Mouse (Mus musculus): ENCODE data around the gene Zfp677. TPM values are rescaled to one million over a fixed set of nuclear protein-coding genes. Genes with fewer than 3 reads are reported as not detected.
"Not testable (repeated sequence)": the region's sequence is repeated elsewhere in the genome, so short reads cannot be mapped to it uniquely, and the experiment has no call there.

Gene Zfp677
- polyA plus RNA-seq, 2 experiments: 0.39 to 0.74 TPM

DNA sequence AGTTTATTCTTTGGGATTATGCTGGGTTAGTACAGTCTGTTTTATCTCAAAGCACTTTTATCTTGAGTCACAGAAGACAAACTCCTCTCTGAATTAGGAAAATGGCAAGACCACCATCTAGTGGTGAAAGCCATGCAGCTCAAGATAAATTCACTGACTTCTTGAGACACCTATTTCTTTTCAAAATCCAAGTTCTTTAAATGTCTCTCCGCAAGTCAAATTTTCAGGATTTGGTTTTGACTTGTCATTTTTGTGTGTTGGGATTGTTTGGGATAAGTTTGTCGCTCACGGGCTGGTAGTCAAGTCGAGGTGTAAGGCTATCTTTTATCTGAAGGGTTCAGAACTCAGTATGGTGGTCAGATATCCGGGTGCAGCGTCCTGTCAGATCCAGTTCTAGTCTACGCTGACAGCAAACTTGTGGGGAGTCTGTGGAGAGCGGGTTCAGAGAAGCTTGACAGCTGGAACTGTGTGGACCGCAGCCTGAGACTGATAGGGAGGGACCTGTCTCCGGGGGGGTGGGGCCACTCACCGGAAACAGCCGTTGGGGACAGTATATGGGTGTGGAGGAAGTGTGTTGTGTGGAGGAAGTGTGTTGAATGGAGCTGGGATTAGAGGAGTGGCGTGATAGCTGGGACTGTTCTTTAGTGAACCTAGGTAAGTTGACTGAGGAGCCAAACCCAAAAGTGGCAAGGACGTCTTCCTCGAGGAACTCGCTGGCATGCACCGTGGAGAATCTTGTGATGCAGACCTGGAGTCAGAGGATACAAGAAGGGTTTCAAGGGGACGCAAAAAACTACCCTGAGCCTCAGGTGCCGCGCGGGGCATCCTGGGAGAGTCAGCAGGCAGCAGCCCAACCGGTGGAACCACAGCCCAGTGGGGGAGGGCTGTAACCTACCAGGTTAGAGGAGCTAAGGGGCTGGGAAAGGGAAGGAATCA, 39.4 kb downstream of the Zfp677 start, which contains the start of gene Zfp54:
Gene Zfp54, plus strand, starts transcription at position 564 of the 936 bp plus-strand sequence.
- peak; percentile 68 to 81 (median 68) for DNase-seq (ENCODE audit: low read depth in 3 of 3, low spot score in 3 of 3)
- no peaks in the 10 kb centered on the region for H3K36me3 ChIP-seq (replicated peaks; ENCODE audit: control insufficient read depth, insufficient read depth, low read depth)
- H3K9ac ChIP-seq (replicated peaks): peak within 1 kb of the TSS; percentile 41
- no peaks in the 10 kb centered on the region for H3K27me3 ChIP-seq (ENCODE audit: control insufficient read depth, insufficient read depth, low read length)
- no peaks in the 10 kb centered on the region for H3K9me3 ChIP-seq (ENCODE audit: control insufficient read depth, low read length)
- H3K4me2 ChIP-seq (ENCODE audit: low read depth): peak within 1 kb of the TSS; percentile 93
- ATAC-seq (ENCODE audit: insufficient read depth): peak; percentile 100
- H3K4me3 ChIP-seq (ENCODE audit: insufficient read depth in 1 of 2, low read depth in 2 of 2, low read length in 2 of 2): peak within 1 kb of the TSS; percentile 63 to 80
- H3K4me1 ChIP-seq (replicated peaks; ENCODE audit: control insufficient read depth in 2 of 2, insufficient read depth in 2 of 2, low read length in 1 of 2): peaks cover 5 to 6% of the 10 kb centered on the region in 2 experiments; a peak in 3 of 4 replicates
- peak within 1 kb of the TSS; percentile 79 for H3K27ac ChIP-seq
- TF ChIP-seq EP300 (IDR thresholded peaks at IDR 0.05; ENCODE audit: low read depth) (0 out of 2 replicates have a peak, but pooled peaks have one; percentile 7), CTCF (IDR thresholded peaks at IDR 0.05; ENCODE audit: low read depth) (peak; percentile 76)
- under 1% methylated on average over 22 of the region's 22 CpGs for WGBS (ENCODE audit: insufficient replicate concordance)

- not testable (repeated sequence) for H3K9me3 ChIP-seq (ENCODE audit: control insufficient read depth, low read length); H3K27ac ChIP-seq; H3K36me3 ChIP-seq (replicated peaks; ENCODE audit: control insufficient read depth, insufficient read depth, low read depth); H3K27me3 ChIP-seq (ENCODE audit: control insufficient read depth, insufficient read depth, low read length); H3K4me3 ChIP-seq (ENCODE audit: insufficient read depth in 1 of 2, low read depth in 2 of 2, low read length in 2 of 2); ATAC-seq (ENCODE audit: insufficient read depth); H3K4me1 ChIP-seq (replicated peaks; ENCODE audit: control insufficient read depth in 2 of 2, insufficient read depth in 2 of 2, low read length in 1 of 2); H3K4me2 ChIP-seq (ENCODE audit: low read depth); H3K9ac ChIP-seq (replicated peaks); DNase-seq (ENCODE audit: low read depth in 3 of 3, low spot score in 3 of 3)
- WGBS (ENCODE audit: insufficient replicate concordance): 55% methylated on average over 9 of the region's 9 CpGs
Measured at GRCm38 (mm10) chr17:21438806-21439400, 55.4 kb downstream of the Zfp677 start.

Other genes with a start within 250 kb of the Zfp677 start
- not detected in 2 replicates for gene Vmn1r234, start 157.7 kb upstream of the Zfp677 start, polyA plus RNA-seq (2012; rRNA removed)
- not detected in 2 replicates for gene Vmn1r234, start 157.7 kb upstream of the Zfp677 start, polyA plus RNA-seq (2014; fragmentation: Nextera tagmentation; extraction: Ambion mirVana)
- not detected in 2 replicates for gene Vmn1r235, start 127.3 kb upstream of the Zfp677 start, polyA plus RNA-seq (2012; rRNA removed)
- gene Vmn1r235, start 127.3 kb upstream of the Zfp677 start, polyA plus RNA-seq (2014; fragmentation: Nextera tagmentation; extraction: Ambion mirVana): not detected in 2 replicates
- not detected in 2 replicates for gene Vmn1r236, start 100.8 kb upstream of the Zfp677 start, polyA plus RNA-seq (2012; rRNA removed)
- not detected in 2 replicates for gene Vmn1r236, start 100.8 kb upstream of the Zfp677 start, polyA plus RNA-seq (2014; fragmentation: Nextera tagmentation; extraction: Ambion mirVana)
- gene Vmn1r237, start 71.9 kb upstream of the Zfp677 start, polyA plus RNA-seq (2012; rRNA removed): not detected in 2 replicates
- gene Vmn1r237, start 71.9 kb upstream of the Zfp677 start, polyA plus RNA-seq (2014; fragmentation: Nextera tagmentation; extraction: Ambion mirVana): not detected in 2 replicates
- gene Zfp54, start 39.5 kb downstream of the Zfp677 start, polyA plus RNA-seq (2012; rRNA removed): 0.47 and 1.0 TPM in 2 replicates
- gene Zfp54, start 39.5 kb downstream of the Zfp677 start, polyA plus RNA-seq (2014; fragmentation: Nextera tagmentation; extraction: Ambion mirVana): 2.4 and 2.6 TPM in 2 replicates
- 1.3 and 2.3 TPM in 2 replicates for gene Zfp51, start 66.6 kb downstream of the Zfp677 start, polyA plus RNA-seq (2012; rRNA removed)
- gene Zfp51, start 66.6 kb downstream of the Zfp677 start, polyA plus RNA-seq (2014; fragmentation: Nextera tagmentation; extraction: Ambion mirVana): 6.9 TPM in 2 replicates
- gene Zfp53, start 105.2 kb downstream of the Zfp677 start, polyA plus RNA-seq (2012; rRNA removed): 0.68 and 1.4 TPM in 2 replicates
- 2.5 and 2.6 TPM in 2 replicates for gene Zfp53, start 105.2 kb downstream of the Zfp677 start, polyA plus RNA-seq (2014; fragmentation: Nextera tagmentation; extraction: Ambion mirVana)
- gene Zfp52, start 151.8 kb downstream of the Zfp677 start, polyA plus RNA-seq (2012; rRNA removed): 0.28 and 0.50 TPM in 2 replicates
- gene Zfp52, start 151.8 kb downstream of the Zfp677 start, polyA plus RNA-seq (2014; fragmentation: Nextera tagmentation; extraction: Ambion mirVana): 0.48 and 0.51 TPM in 2 replicates
- gene Zfp948, start 183.3 kb downstream of the Zfp677 start, polyA plus RNA-seq (2012; rRNA removed): 2.0 and 3.6 TPM in 2 replicates
- 6.3 and 7.6 TPM in 2 replicates for gene Zfp948, start 183.3 kb downstream of the Zfp677 start, polyA plus RNA-seq (2014; fragmentation: Nextera tagmentation; extraction: Ambion mirVana)

Data from liver, embryonic 14.5 days (tissue).